Mouse (Mus musculus): ENCODE data around the gene Myh9.

The Myh9 gene

DNA sequence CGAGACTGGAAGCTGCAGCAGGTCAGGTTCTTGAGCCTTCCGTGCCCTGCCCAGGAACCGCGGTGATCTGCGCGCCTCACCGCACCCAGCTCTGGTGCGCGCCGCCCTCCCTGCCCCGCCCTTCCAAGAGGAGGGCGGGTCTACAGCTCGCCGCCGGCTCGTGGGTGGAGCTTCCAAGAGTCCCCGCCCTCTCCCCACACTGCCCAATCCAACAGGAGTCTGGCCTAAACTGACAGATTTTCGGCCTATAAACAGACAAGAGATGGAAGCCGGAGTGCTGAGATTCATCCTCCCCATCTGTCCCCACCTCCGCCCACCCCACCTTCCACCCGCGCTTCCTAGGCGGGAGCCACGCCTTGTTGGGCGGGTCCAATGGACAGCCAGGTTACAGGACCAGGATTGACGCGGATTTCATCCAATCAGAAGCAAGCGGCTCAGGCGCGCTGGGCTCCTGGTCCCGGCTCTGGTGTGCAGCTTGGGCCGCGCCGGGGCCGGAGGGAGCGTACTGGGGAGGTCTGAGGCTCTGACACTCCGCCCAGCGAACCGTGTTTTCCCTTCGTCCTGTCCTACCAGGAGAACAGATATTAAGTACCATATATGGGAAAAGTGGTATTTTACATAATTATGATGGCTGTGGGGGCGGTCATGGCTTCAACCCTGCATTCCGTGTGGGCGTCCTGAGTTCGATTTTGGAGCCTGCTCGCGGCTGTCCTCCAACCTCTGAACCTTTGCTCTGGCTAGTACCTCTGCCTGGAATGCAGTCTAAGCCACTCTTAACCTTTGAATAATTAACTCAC is at the start of gene Myh9:
Myh9 (minus strand) TSS at position 129 of the 797 bp plus-strand sequence.
- peak; percentile 99 for DNase-seq

- no peak for DNase-seq
Observed at GRCm38 (mm10) chr15:77891766-77892165, 49.8 kb upstream of the Myh9 start.

DNA sequence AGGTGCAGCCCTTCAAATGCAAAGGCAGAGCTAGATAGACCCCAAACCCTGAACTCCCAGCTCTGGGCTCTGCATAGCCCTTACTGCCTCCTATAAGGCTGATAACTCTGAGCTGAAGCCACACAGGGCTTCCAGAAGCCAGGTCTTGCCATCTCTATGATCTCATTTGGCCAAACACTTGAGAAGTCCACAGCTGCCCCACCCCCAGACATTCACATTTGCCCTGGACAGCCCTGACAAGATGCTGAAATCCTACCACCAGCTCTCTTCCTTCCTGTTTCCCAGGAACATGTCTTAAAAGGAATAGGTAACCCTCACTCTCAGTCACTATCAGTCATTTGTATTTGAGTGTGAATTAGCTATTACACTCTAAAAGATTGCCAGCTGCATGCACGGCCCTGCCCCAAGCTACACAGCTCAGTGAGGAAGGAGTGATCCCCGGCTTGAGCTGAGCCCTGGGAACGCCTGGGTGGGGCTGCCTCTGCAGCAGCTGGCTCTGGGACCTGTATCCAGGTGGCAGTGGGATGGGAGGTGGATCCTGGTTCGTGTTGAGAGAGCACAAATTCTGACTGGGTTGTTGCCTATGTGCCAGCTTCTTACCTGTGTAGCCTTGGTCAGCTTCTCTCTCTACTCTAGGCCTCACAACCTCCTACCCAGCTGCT is 47.9 kb upstream of the Myh9 start:
- DNase-seq = no peak

- DNase-seq = no peak
Observed at GRCm38 (mm10) chr15:77888286-77888685, 46.3 kb upstream of the Myh9 start.

DNA sequence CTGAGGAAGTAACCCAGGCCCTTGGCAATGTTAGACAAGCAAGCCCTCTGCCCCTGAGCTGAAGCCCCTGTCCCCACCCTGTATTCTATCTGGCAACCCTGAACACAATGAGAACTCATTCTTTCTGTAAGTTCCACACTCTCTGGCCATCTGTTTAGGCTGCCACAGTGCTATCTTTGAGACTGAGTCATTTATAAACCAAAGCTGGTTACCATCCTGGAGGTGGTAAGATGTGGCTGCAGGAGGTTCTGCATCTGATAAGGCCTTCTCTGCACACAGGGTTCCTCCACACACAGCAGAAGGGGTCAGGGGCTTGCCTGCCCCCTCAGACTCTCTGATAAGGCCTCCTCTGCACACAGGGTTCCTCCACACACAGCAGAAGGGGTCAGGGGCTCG is 45.1 kb upstream of the Myh9 start:
- no peak for DNase-seq

DNA sequence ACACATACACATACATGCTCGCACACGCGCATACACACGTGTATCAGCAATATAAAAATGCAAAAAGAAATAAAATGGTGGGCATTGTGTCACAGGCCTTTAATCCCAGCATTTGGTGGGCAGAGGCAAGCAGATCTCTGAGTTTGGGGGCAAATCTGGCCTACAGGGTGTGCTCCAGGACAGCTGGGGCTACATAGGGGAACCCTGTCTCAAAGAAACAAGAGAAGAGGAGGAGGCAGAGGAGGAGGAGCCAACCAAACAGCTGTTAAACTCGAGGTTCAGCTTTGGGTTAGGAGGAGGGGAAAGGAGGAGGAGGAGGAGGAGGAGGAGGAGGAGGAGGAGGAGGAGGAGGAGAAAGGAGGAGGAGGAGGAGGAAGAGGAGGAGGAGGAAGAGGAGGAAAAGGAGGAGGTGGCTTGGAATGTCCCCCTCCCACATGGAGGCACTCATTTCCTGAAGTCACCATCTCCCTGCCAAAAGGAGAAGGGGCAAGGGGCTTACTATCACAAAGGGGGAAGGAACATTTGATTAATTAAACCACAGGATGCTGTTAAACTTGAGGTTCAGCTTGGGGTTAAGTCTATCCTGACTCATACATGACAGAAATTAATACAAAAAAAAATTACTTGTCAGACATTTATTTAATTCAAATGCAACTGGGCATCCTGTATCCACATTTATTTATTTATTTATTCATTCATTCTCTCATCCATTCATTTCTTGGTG is 44.6 kb upstream of the Myh9 start:
- no peak for DNase-seq

DNA sequence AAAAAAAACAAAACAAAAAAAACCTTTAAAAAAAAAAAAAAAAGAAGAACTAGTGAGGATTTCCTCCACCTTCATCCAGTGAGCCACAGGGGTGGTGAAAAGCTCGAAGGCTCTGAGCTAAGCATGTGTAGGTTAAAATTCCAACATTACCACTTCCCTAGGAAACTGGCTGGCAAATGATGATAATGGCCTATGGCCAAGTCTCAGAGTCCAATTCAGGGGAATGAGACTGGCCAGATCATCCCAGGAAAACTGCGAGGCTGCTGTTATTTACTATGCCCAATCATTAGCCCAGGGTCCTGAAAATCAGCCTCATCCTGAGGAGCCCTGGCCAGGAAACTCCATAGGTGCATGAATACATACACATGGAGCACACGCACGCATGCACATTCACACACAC is 44.0 kb upstream of the Myh9 start:
- no peak for DNase-seq

DNA sequence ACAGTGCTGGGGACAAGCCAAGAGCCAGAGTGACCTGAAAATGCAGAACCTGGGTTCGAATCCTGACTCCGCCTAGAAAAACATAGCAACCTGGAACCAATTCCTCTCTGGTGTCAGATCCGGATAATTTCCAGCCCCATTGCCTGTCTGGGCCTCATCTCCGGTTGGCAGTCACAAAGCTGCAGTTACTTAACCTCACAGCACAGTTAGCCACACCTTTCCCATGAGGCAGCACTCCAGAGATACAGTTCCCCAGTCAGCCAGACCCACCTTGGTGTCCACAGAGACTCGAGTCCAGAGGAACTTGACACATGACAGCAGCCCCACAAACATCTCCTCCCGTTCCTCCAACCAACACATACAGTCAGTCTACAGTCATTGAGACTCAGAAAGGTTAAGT is 43.2 kb upstream of the Myh9 start:
- DNase-seq = no peak

GRCm38 (mm10) chr15:77883697-77884010 is 41.7 kb upstream of the Myh9 start:
- DNase-seq = no peak

DNA sequence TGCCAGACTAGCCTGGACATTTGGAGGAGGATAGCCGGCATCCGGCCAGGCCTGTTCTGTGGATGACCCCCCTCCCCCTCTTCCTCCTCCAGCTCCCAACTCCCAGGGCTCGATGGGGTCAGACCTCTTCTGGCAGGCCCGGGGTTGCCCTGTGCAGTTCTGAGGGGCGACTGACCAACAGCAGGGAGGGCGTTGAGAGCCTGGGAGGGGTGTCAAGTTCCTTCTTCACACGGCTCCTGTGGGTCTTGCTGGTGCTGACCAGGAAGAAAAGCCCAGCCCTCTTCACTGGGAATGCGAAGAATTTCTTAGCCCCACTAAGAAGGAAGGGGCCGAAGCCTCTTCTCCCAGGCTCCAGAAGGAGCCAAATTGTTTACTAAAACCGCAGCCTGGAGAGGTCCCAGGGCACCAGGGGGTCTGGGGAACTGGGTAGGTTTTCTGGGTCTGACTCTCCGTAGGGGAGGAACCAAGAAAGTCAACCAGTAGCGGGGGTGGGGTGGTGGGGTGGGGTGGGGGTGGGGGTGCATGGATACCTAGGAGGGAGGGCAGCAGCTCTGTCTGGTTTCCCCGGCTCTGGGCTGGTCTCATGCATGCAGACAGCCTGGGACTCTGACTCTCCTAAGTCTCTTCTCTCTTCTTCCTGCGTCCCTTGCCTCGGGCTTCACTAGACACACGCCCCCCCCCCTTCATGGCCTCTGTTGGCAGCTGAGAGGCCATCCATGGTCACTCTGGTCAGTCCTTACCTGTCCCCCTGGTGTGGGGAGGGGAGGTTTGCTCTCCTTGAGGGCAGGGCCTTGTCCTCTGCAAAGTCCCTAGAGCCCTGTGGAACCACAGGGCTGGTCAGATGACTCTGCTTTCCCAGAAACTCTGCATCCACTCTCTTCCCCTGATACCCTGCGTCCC is 41.1 kb upstream of the Myh9 start:
- no peak for DNase-seq

DNA sequence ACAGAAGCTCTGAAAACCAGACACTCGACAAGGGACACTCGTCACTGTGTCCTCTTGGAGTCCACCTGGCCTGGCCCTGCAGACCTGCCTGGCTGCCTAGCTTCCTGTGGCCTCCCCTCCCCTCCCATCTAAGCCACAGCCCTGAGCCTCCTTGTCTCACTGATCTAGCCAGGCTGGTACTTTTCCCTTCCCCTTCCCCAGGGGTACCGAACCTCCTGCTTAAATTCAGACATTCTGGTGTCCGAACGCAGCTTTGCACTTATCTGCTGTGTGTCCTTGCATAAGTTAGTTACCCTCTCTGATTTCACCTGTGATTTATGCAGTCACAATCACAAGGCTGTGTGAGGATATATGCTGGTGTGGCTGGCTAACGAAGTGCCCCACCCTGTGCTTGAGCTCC is 40.3 kb upstream of the Myh9 start:
- DNase-seq = no peak

DNA sequence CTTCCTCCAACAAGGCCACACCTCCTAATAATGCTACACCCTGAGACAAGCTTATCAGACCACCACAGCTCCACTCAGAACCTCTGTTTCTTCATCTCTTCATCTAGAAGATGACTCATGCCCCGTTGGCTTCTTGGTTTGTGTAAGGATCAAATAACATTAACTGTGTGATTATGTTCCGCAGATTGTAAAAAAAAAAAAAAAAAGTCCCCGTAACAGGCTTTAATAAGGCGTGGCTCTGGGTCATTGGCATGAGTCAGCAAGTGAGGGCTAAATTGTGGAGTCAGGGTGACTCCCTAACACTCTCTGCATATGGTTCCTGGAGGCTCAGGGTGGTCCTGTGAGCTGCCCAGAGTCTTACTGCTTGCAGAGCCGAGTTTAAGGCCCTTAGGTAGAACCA is 39.7 kb upstream of the Myh9 start:
- DNase-seq = no peak

GRCm38 (mm10) chr15:77880738-77881137 is 38.8 kb upstream of the Myh9 start:
- DNase-seq = no peak

- no peak for DNase-seq
Observed at GRCm38 (mm10) chr15:77879756-77880155, 37.8 kb upstream of the Myh9 start.

DNA sequence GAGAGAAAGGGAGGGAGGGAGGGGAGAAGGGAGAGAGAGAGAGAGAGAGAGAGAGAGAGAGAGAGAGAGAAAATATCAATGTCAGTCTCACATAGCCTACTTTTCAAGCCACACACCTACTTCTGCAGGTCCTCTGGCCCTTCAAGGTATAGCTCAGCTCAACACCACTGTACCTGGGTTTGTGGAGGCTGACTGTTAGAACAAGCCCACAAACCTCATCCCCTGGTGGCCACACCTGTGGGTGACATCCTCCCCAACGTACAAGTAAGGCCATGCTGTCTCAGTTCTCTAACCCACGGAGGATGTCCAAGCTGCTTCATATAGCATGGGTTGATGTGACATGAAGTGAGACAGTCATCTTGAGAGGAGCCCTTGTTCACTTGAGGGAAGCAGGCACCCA is 35.2 kb upstream of the Myh9 start:
- no peak for DNase-seq

DNA sequence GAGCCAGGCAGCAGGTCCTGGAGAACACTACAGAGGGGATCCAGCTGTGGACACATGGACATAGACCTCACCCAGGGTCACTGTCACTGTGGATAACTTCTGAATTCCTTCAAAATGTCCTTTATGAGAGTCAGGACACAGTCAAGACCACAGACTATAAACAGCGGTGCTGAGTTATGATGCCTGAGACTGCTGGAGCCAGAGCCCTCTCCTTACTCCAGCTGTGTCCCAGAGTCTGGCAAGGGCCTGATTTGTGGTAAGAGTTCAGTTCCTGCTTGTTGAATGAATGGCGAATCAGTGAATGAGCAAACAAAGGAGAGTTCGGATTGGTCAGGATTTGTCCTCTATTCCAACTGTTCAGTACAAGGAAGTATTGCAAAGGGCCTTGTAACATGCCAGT is 34.7 kb upstream of the Myh9 start:
- DNase-seq = no peak

DNA sequence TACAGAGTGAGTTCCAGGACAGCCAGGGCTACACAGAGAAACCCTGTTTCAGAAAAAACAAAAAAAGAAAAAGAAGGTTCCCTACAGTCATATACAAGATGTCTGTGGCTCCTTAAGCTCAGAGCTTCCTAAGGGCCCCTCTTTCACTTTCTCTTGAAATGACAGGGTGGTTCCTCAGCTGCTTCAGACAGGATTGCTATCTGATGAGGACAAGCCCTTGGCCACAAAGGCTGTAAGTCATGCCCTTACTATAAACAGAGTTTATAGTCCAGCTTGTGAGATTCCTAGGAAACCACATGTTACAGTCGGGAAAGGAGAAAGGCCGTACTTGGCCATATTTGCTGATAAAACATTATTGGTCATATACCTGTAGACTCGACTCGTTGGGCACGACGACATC is 34.0 kb upstream of the Myh9 start:
- DNase-seq = no peak

GRCm38 (mm10) chr15:77874807-77875206 is 32.8 kb upstream of the Myh9 start:
- DNase-seq = no peak

DNA sequence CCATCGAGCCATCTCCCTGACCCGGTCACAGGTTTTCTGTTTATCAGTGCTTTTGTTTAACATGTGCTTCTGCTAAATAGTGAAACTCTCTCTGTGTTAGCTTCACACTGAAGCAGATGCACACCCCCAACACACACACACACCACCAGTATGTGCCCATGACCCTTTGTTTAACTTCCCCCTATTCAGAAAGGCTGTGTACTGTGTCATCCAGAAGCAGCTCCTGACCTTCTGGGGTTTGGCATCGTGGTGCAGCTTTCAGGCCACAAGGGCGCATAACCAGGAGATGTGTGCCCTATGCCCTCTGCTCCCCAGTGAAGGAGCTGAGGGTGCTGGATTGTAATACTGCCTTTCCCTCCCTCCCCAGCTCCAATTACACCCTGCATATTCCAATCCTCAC is 32.3 kb upstream of the Myh9 start:
- no peak for DNase-seq

DNA sequence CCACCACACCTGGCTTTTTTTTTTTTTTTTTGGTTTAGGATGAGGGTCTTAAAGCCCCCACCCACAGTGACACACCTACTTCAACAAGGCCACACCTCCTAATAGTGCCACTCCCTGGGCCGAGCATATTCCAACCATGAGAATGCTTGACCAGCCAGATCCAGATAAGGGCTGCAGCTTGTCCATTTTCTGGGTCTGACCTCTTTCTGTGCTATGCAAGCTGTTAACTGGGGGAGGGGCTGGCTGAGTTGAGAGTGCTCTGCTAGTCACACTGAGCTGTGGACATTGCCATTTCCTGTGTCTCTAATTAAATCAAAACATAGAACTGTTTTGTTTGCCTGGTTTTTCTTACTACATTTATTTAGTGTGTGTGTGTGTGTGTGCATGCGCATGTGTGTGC is 31.6 kb upstream of the Myh9 start:
- no peak for DNase-seq

DNA sequence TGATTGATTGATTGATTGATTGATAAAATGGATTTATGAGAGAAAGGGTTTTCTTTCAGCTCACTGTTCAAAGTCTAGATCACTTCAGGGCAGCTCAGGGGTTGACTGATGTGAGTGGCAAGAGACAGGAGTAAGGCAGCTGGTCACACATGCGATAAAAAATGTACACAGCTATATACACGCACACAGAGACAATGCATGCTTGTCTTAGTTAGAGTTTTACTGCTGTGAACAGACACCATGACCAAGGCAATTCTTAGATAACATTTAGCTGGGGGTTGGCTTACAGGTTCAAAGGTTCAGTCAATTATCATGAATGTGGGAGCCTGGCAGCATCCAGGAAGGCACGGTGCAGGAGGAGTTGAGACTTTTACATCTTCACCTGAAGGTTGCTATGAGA is 31.0 kb upstream of the Myh9 start:
- no peak for DNase-seq

DNA sequence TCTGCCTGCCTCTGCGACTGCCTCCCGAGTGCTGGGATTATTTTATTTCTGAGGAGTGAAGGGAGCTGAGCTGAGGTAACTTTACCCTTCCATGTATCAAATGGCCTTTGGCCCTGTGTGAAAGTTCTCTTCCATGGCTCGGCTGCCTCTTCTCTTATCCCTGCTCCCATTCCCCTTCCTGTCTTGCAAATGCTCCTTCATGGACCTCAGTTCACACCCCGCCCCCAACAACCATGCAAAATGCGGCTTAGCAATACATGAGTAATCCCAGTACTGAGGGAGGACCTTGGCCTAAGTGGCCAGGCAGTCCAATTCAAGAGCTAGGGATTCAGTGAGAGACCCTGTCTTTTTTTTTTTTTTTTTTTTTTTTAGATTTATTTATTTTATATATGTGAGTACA is 26.4 kb upstream of the Myh9 start:
- no peak for DNase-seq
